Mouse (Mus musculus) CD4-positive naive resting alpha-beta T cell, adult 76 days (primary cell): Measurements from ENCODE around the gene Tarbp1. TPM values are rescaled to one million over a fixed set of nuclear protein-coding genes. Genes with fewer than 3 reads are reported as not detected.

Source experiments
- total RNA-seq: library from RNA; stranded (reverse); gene quantifications from one replicate; pipeline ENCODE4 v1.2.4, GENCODE M21; 2023

The Tarbp1 gene
- 9.3 TPM for total RNA-seq

DNA sequence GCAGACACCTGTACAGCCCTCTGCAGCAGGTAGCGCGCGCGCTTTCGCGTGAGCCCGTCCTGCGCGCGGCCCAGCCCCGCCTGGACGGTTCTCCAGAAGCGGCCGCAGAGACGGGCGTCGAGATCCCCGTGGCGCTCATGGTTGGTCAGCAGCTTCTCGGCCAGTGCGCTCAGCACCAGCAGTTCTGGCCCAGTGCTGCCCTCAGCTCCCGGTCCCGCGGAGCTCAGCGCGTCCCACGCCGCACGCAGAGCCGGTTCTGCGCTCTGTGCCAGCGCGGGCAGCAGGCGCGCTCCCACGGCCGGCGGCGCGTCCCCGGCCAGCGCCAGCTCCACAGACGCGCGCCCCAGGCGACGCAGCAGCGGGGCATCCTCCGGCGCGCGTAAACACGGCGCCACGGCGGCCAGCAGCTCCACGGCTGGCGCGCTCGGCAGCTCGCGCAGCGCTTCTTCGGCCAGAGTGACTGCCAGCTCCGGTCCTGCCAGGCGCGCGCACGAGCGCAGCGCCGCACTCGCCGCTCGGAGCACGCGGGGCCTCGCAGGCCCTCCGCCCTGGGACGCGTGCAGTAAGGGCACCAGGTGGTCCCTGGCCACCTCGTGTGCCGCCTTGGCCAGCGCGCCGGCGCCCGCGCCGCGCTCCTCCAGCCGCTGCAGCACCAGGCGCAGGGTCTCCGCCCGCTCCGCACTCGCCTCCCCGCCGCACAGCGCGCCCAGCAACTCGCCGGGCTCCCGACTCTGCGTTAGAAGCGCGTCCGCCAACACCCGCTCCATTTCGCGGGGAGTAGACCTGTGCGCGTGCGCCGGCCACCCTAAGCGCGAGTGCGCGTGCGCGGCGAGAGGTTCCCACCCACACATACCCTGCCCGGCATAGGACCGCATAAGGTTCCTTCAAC lies at the start of gene Tarbp1:
TSS of gene Tarbp1 (minus strand) at position 767 of the 889 bp plus-strand sequence.

DNA sequence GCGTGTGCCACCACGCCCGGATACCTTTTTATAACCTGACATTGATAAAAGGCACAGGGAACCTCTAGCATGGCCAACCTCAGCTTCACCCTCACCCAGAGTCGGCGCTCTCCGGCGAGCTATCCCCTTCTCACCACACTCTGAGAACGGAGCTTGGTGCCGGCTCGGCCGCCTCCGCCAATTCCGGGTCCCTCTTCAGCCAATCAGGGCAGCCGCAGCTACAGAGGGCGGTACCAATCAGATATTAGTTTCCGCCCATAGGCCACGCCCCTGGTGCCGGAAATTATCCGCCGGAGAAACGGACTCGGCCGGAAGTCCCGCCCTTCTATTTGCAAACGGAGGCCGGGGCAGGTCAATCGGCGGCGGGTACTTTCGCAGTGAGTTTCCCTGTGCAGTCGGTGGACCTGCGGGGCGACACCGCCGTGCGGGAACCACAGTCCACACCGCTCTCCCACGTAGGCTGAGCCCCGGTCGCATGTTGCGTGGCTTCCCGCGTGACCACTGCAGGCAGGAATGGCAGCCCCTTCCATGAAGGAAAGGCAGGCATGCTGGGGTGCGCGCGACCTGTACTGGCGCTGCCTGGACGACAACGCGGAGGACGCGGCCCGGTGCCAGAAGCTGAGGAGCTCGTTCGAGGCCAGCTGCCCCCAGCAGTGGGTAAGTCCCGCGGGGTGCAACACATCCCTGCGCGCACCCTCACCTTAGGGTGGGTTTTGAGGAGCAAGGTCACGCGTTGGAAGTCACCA lies 52.5 kb downstream of the Tarbp1 start, which contains the start of gene Coa6:
TSS of gene Coa6 (plus strand) at position 342 of the 746 bp plus-strand sequence.

Other genes with a start within 250 kb of the Tarbp1 start
- not detected for gene Slc35f3, start 176.5 kb downstream of the Tarbp1 start, total RNA-seq
- gene Coa6, start 52.5 kb downstream of the Tarbp1 start, total RNA-seq = 9.3 TPM
- 143 TPM for gene Irf2bp2, start 118.9 kb upstream of the Tarbp1 start, total RNA-seq